Mouse (Mus musculus) kidney, embryonic 16.5 days (tissue): ENCODE data around the gene Plekha6. TPM values are rescaled to one million over a fixed set of nuclear protein-coding genes. Genes with fewer than 3 reads are reported as not detected.
"Not testable (repeated sequence)": the region's sequence is repeated elsewhere in the genome, so short reads cannot be mapped to it uniquely, and the experiment has no call there.

ENCODE experiments used
- ATAC-seq: fragments of 200-750 bp; cut with Nextera tagmentation; 2 replicates; pipeline ENCODE4 v1.8.0; 2017; ENCODE audit warnings: moderate TSS enrichment; ENCODE audit not compliant: low FRiP score, low TSS enrichment
- H3K27ac ChIP-seq: fragments of 300-500 bp; sonication (generic); 2 replicates; pipeline ENCODE4 v1.5.1; 2014; ENCODE audit warnings: low read length
- H3K27me3 ChIP-seq: fragments of 300-500 bp; sonication (generic); 2 replicates; pipeline ENCODE4 v1.6.1; 2014; ENCODE audit warnings: low read length, control low read depth, mixed read lengths; ENCODE audit not compliant: insufficient read depth
- H3K36me3 ChIP-seq: fragments of 300-500 bp; sonication (generic); 2 replicates; pipeline ENCODE4 v1.6.1; 2014; ENCODE audit warnings: low read length, control low read depth, mixed read lengths; ENCODE audit not compliant: insufficient read depth
- H3K4me1 ChIP-seq: fragments of 300-500 bp; sonication (generic); 2 replicates; pipeline ENCODE4 v1.6.1; 2014; ENCODE audit warnings: low read length, control low read depth, mixed read lengths; ENCODE audit not compliant: insufficient read depth
- H3K4me2 ChIP-seq: fragments of 300-500 bp; sonication (generic); replicated peaks from 2 replicates; pipeline ENCODE4 v1.6.1; 2014; ENCODE audit warnings: low read depth, low read length
- H3K4me3 ChIP-seq: fragments of 300-500 bp; sonication (generic); 2 replicates; pipeline ENCODE4 v1.5.1; 2014; ENCODE audit warnings: mild to moderate bottlenecking, low read length
- H3K9ac ChIP-seq: fragments of 300-500 bp; sonication (generic); replicated peaks from 2 replicates; pipeline ENCODE4 v1.6.1; 2014; ENCODE audit warnings: low read length
- H3K9me3 ChIP-seq: fragments of 300-500 bp; sonication (generic); 2 replicates; pipeline ENCODE4 v1.6.1; 2016; ENCODE audit warnings: low read length, control low read depth
- WGBS: fragments of 180-500 bp; shearing (Covaris S2); extraction: QIAGEN DNeasy Blood & Tissue Kit; methylation state at CpG from one replicate; pipeline ENCODE4 v1.1.7; 2014; 5-methylcytosine and 5-hydroxymethylcytosine counted together
- polyA plus RNA-seq: library from polyadenylated mRNA; unstranded; fragments of >200 nt; fragmentation: Nextera tagmentation; extraction: Ambion mirVana; gene quantifications from 2 replicates; pipeline ENCODE4 v1.2.1, GENCODE M21; 2015

The Plekha6 gene
- polyA plus RNA-seq, 1 experiment from 2014 or later = 9.7 TPM

DNA sequence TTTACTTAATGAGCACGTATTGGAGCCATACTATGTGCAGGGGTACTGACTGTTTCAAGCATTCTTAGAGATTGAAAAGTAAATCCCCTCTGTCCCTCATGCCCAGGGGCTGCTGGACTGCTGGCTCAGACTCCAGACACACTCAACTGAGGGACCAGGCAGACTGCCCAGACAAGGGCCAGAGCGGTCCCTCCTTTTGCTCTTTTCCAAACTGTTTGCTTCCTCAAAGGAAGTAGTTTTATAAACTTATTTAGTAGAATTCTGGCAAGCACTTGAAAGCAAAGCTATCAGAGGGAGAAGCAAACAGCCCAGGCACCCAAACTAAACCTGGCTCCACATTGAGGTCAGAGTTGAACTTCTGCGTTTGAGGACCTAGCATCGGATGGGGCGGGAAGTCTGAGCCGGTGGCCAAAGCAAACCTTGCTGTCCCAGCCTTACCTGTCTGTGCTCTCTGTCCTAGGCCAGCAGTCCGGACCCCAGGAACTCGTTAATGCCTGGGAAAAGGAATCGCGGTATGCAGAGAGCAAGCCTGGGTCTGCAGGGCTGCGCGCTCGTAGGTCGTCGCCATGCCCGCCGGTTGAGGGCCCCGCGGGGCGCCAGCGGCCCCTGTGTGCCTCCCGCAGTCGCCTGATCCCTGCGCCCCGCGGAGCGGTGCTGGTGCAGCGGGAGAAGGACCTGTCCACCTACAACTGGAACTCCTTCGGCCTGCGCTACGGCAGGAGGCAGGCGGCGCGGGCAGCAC lies 165.1 kb downstream of the Plekha6 start:
- peak; percentile 59 for ATAC-seq
- Histone ChIP-seq H3K4me1 (no peaks in the 10 kb centered on the region), H3K9me3 (no peaks in the 10 kb centered on the region), H3K27me3 (peaks cover 33% of the 10 kb centered on the region), H3K4me3 (peak overlapping the region; percentile 25), H3K4me2 (peak overlapping the region; percentile 53), H3K36me3 (no peaks in the 10 kb centered on the region), H3K27ac (no peak overlapping the region), H3K9ac (peak overlapping the region; percentile 57)
- WGBS = 7% methylated on average over 34 of the region's 34 CpGs

DNA sequence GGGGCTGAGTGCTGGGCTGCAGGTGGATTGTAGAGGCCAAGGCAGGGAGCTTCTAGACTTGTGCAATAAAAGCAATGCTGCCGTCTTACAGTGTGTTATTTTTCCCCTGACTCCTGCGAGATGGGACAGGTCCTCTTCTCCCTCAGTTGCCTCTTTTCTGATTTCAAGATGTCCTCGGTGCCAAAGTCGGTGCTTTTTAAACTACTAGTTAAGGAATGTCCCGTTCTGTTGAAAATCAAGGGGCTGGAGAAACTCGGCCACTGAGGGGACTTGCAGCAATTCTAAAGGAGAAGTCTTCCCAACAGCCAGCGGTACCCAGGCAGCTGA lies 165.6 kb downstream of the Plekha6 start:
- WGBS = 27% methylated on average over 7 of the region's 7 CpGs
- Histone ChIP-seq H3K4me1 (no peaks in the 10 kb centered on the region), H3K4me2 (peak overlapping the region; percentile 53), H3K9ac (peak overlapping the region; percentile 57; the same call in 1 of the 2 replicates), H3K36me3 (no peaks in the 10 kb centered on the region), H3K27me3 (peaks cover 33% of the 10 kb centered on the region), H3K4me3 (peak overlapping the region; percentile 25), H3K9me3 (no peaks in the 10 kb centered on the region), H3K27ac (no peak overlapping the region)
- ATAC-seq = no peak; the same call in 1 of the 2 replicates

DNA sequence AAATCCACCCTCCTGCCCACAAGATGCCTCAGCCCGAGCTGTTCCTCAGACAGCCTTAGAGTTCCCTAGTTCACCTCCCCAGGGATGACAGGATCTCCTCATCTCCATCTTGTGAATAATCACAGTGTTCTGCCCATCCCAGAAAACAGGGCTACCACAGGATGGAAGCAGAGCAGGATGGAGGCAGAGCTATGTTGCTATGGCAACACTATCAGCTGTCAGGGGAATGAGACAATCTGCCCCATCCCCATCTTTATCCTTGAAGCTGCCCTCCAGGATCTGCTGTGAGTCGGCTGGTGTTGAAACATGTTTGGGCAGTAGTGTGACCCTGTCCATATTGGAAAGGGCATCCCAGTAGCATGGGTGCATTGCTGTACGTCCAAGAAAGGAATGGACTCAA lies 167.1 kb downstream of the Plekha6 start:
- Histone ChIP-seq H3K4me1 (no peaks in the 10 kb centered on the region), H3K27ac (no peak overlapping the region), H3K4me3 (no peak overlapping the region), H3K27me3 (peaks cover 33% of the 10 kb centered on the region), H3K9ac (no peak overlapping the region), H3K36me3 (no peaks in the 10 kb centered on the region), H3K9me3 (no peaks in the 10 kb centered on the region), H3K4me2 (no peak overlapping the region)
- no peak for ATAC-seq
- 76% methylated on average over 3 of the region's 3 CpGs for WGBS

DNA sequence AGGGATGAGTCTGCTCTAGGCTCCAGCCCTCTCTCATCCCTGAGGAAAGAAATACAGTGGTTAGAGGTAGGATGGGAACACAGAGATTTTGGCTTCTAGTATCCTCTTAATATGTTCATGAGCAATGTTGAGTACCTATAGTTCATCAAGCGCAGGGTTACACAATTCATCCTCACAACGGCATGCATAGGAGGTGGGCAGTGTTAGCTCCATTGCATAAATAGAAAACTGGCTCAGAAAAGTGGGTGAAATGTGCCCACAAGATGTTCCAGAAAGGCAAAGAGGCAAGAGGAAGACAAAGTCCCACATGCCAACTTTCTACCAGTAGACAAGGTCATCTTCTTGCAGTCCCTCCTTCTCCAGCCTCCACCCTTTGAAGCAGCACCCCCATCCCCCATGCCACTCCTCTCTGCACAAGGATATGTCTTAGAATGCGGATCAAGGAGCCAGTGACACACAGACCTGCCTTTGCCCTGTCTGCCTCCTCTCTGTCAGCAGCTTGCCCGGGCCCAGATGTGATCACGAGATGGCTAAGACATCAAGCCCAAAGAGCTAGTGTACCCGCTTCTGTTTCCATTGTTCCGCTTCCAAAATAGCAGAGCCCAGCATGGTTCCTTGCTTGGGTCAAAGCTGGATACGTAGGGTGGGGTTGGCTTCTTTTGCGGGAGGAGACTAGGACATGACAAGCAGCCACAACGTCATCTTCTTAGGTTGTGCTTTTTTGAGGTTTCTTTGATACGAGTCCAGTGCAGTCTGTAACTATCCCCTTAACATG lies 168.8 kb downstream of the Plekha6 start:
- no peaks in the 10 kb centered on the region for H3K36me3 ChIP-seq
- peaks cover 28% of the 10 kb centered on the region for H3K27me3 ChIP-seq
- ATAC-seq = no peak
- H3K4me2 ChIP-seq = no peak overlapping the region
- no peak overlapping the region for H3K9ac ChIP-seq
- H3K9me3 ChIP-seq = no peaks in the 10 kb centered on the region
- no peaks in the 10 kb centered on the region for H3K4me1 ChIP-seq
- WGBS = 91% methylated on average over 11 of the region's 11 CpGs
- H3K4me3 ChIP-seq = no peak overlapping the region
- H3K27ac ChIP-seq = no peak overlapping the region

DNA sequence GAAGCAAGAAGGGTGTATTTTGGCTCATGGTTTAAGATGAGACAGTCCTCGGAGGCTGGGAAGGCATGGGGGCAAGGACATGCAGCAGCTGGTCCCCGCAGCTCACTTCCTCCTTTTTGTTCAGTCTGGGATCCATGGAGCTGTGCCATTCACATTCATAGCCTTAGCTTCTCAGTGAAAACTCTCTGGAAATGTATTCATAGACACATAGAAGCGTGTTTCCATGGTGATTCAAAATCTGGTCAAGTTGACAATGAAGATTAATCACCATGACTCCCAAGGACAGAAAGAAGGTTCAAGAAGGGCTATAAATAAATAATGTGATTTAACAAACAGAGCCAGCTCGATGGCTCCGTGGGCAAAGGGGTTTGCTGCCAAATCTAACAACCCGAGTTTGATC lies 169.9 kb downstream of the Plekha6 start:
- H3K9me3 ChIP-seq = no peaks in the 10 kb centered on the region
- H3K4me1 ChIP-seq = no peaks in the 10 kb centered on the region
- no peak overlapping the region for H3K4me3 ChIP-seq
- no peak overlapping the region for H3K4me2 ChIP-seq
- ATAC-seq = no peak
- peaks cover 18% of the 10 kb centered on the region for H3K27me3 ChIP-seq
- no peak overlapping the region for H3K27ac ChIP-seq
- H3K36me3 ChIP-seq = no peaks in the 10 kb centered on the region
- H3K9ac ChIP-seq = no peak overlapping the region
- WGBS = 81% methylated on average over 6 of the region's 6 CpGs

DNA sequence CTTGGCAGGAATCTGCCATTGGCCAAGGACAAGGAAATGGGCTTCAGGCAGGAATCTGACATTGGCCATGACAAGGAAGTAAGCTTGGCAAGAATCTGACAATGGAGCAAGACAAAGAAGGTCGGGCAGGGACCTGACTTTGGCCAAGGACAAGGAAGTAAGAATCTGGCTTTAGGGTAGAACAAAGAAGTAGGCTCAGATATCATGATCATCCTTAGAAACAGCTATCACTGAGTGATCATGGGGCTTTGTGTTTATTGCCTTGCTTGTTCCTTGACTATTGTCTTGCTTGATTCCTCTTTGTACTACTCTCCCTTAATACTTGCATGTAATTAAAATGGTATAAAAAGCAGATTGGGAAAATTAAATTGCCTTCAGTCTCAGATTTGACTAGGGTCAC lies 176.4 kb downstream of the Plekha6 start:
- not testable (repeated sequence) for H3K36me3 ChIP-seq, H3K4me3 ChIP-seq, H3K9ac ChIP-seq, H3K27me3 ChIP-seq, ATAC-seq, H3K4me2 ChIP-seq, H3K27ac ChIP-seq, H3K4me1 ChIP-seq, H3K9me3 ChIP-seq
- WGBS = 59% methylated on average over 1 of the region's 1 CpGs

DNA sequence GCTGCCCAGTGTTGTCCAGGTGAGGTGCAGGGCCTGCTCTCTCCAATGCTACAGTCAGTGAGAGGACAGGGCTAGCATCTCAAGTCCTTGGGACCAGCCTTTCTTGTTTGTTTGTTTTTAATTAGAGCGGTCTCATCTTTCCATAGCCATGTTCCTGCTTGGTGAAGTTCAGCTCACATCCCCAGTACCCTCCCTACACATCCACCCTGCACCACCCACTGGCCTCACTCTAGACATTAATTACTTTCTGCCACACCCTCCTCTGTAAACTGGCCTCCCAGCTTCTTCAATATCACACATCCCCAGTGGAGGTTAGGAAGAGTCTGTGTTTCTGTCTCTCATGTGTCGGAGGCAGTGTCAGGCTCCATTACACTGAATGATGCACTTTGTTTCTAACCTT lies 180.3 kb downstream of the Plekha6 start:
- WGBS = 73% methylated on average over 2 of the region's 2 CpGs
- ATAC-seq = peak; percentile 51; the same call in 1 of the 2 replicates
- Histone ChIP-seq H3K9ac (no peak overlapping the region), H3K4me1 (no peaks in the 10 kb centered on the region), H3K36me3 (no peaks in the 10 kb centered on the region), H3K9me3 (no peaks in the 10 kb centered on the region), H3K27ac (no peak overlapping the region; the same call in 1 of the 2 replicates), H3K4me2 (no peak overlapping the region), H3K4me3 (no peak overlapping the region), H3K27me3 (no peaks in the 10 kb centered on the region)

DNA sequence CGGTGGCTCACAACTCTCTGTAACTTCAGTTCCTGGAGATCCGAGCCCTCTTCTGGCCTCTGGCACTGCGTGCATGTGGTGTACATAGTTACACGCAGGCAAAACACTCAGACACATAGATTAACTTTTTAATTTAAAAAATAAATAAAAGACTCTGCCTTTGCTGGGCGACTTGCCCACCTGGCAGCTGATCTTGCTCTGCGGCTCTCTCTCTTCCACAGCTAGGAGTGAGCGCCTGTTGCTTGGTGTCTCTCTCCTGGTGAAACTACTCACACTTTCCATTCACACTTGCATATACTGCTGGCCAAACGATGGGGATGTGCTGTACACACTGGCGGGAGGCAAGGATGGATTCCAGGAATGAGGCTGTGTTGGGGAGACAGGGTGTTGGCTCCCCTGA lies 182.5 kb downstream of the Plekha6 start:
- Histone ChIP-seq H3K36me3 (no peaks in the 10 kb centered on the region), H3K27me3 (no peaks in the 10 kb centered on the region), H3K4me1 (peaks cover 4% of the 10 kb centered on the region; the same call in 1 of the 2 replicates), H3K9ac (no peak overlapping the region), H3K4me3 (no peak overlapping the region), H3K27ac (no peak overlapping the region), H3K4me2 (no peak overlapping the region), H3K9me3 (no peaks in the 10 kb centered on the region)
- 88% methylated on average over 9 of the region's 9 CpGs for WGBS
- no peak for ATAC-seq

DNA sequence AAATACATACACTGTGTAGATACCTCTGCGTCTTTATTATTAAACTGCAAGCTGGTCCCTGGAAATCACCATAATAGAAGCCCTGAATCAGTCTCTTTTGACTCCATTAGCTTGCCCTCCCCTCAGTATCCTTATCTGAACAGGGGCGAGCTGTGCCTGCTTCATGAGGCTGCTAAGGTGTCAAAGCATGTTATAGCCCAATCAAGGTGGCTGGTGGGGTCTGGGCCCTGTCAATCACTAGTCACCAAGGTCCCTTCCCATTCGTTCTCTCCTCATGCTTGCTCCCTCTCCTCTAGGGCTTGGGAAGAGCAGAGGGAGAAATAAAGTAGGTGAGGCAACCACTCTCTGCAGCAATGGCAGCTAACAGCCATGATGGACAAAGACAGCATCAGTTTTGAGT lies 183.2 kb downstream of the Plekha6 start:
- no peak overlapping the region for H3K9ac ChIP-seq
- H3K27ac ChIP-seq = no peak overlapping the region
- no peaks in the 10 kb centered on the region for H3K9me3 ChIP-seq
- WGBS = 60% methylated on average over 3 of the region's 3 CpGs
- peaks cover 4% of the 10 kb centered on the region; the same call in 1 of the 2 replicates for H3K4me1 ChIP-seq
- ATAC-seq = no peak
- no peaks in the 10 kb centered on the region for H3K27me3 ChIP-seq
- H3K4me2 ChIP-seq = no peak overlapping the region
- H3K36me3 ChIP-seq = no peaks in the 10 kb centered on the region
- no peak overlapping the region for H3K4me3 ChIP-seq
